Mouse (Mus musculus) stomach, embryonic 14.5 days (tissue): ENCODE results near the gene Polr3e. TPM values are rescaled to one million over a fixed set of nuclear protein-coding genes. Genes with fewer than 3 reads are reported as not detected.
"Not testable (repeated sequence)": the region's sequence is repeated elsewhere in the genome, so short reads cannot be mapped to it uniquely, and the experiment has no call there.

Source experiments
- ATAC-seq: fragments of 200-750 bp; cut with Nextera tagmentation; 2 replicates; pipeline ENCODE4 v1.8.0; 2017; ENCODE audit warnings: low read depth, moderate TSS enrichment; ENCODE audit not compliant: insufficient number of reproducible peaks, insufficient read depth, low FRiP score
- H3K27ac ChIP-seq: fragments of 300-500 bp; sonication (generic); 2 replicates; pipeline ENCODE4 v1.5.1; 2014; ENCODE audit warnings: mild to moderate bottlenecking, low read length, moderate library complexity, mixed read lengths
- H3K27me3 ChIP-seq: fragments of 300-500 bp; sonication (generic); 2 replicates; pipeline ENCODE4 v1.6.1; 2014; ENCODE audit warnings: low read length, control low read depth, mixed read lengths; ENCODE audit not compliant: control insufficient read depth, insufficient read depth
- H3K36me3 ChIP-seq: fragments of 300-500 bp; sonication (generic); 2 replicates; pipeline ENCODE4 v1.6.1; 2014; ENCODE audit warnings: mild to moderate bottlenecking, control low read depth, low read length, moderate library complexity, mixed read lengths; ENCODE audit not compliant: control insufficient read depth, insufficient read depth
- H3K4me1 ChIP-seq: fragments of 300-500 bp; sonication (generic); 2 replicates; pipeline ENCODE4 v1.6.1; 2014; ENCODE audit warnings: low read length, control low read depth, mixed read lengths; ENCODE audit not compliant: control insufficient read depth, insufficient read depth
- H3K4me2 ChIP-seq: fragments of 300-500 bp; sonication (generic); replicated peaks from 2 replicates; pipeline ENCODE4 v1.6.1; 2014; ENCODE audit warnings: low read depth, low read length, control low read depth
- H3K4me3 ChIP-seq: fragments of 300-500 bp; sonication (generic); 2 replicates; pipeline ENCODE4 v1.5.1; 2014; ENCODE audit warnings: low read depth, low read length, control low read depth
- H3K9ac ChIP-seq: fragments of 300-500 bp; sonication (generic); replicated peaks from 2 replicates; pipeline ENCODE4 v1.6.1; 2014; ENCODE audit warnings: low read depth, mild to moderate bottlenecking, control low read depth, low read length, moderate library complexity, mixed read lengths
- H3K9me3 ChIP-seq: fragments of 300-500 bp; sonication (generic); 2 replicates; pipeline ENCODE4 v1.6.1; 2016; ENCODE audit warnings: low read depth, low read length, control low read depth; ENCODE audit not compliant: control insufficient read depth
- WGBS: fragments of 180-500 bp; shearing (Covaris S2); extraction: QIAGEN DNeasy Blood & Tissue Kit; methylation state at CpG from one replicate; pipeline ENCODE4 v1.1.7; 2014; 5-methylcytosine and 5-hydroxymethylcytosine counted together
- polyA plus RNA-seq: library from polyadenylated mRNA; unstranded; fragments of >200 nt; fragmentation: Nextera tagmentation; extraction: Ambion mirVana; gene quantifications from 2 replicates; pipeline ENCODE4 v1.2.1, GENCODE M21; 2014

The Polr3e gene
- polyA plus RNA-seq, 1 experiment from 2014 or later: 26.3 TPM

GRCm38 (mm10) chr7:120943936-120944509 is 26.5 kb downstream of the Polr3e start:
- Histone ChIP-seq H3K9me3 (no peaks in the 10 kb centered on the region), H3K27me3 (no peaks in the 10 kb centered on the region), H3K4me3 (no peak overlapping the region), H3K36me3 (peaks cover 65% of the 10 kb centered on the region), H3K9ac (no peak overlapping the region), H3K4me2 (no peak overlapping the region), H3K27ac (no peak overlapping the region), H3K4me1 (no peaks in the 10 kb centered on the region)
- ATAC-seq: no peak
- 72% methylated on average over 7 of the region's 8 CpGs for WGBS

DNA sequence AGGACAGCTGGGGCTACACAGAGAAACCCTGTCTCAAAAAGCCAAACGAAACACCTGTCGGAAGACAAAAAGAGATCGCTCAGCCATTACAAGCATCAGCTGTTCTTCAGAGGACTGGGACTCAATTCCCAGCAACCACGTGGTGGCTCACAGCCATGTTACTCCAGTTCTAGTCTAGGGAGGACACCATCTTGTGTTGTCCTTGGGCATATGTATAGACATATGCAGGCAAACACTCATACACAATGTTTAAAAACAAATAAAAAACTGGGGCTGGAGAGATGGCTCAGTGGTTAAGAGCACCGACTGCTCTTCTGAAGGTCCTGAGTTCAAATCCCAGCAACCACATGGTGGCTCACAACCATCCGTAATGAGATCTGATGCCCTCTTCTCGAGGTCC is 36.0 kb downstream of the Polr3e start:
- H3K36me3 ChIP-seq: peaks cover 12% of the 10 kb centered on the region; the same call in 1 of the 2 replicates
- H3K4me2 ChIP-seq, H3K27ac ChIP-seq, H3K9ac ChIP-seq, H3K4me1 ChIP-seq, H3K9me3 ChIP-seq, H3K27me3 ChIP-seq, ATAC-seq, H3K4me3 ChIP-seq: not testable (repeated sequence)
- 79% methylated on average over 7 of the region's 7 CpGs for WGBS

DNA sequence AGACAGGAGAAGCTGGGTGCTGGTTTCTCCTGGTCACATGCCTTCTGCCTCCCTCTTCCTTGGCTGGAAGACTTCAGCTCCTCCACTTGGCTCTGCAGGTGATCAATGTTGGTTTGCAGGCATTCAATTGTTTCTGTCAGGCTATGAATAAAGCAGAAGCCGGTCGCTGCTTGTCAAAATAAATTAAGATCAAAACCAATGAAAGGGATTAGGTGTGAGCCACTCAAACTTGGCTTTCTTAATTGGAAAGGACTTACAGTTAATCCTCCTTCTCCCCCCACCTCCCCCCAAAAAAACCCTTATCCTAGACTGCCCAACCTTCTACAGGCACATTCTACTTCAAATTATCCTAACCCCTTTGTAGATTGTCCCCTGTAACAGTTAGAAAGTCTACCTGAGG is 42.6 kb downstream of the Polr3e start:
- Histone ChIP-seq H3K4me1 (no peaks in the 10 kb centered on the region), H3K4me2 (no peak overlapping the region), H3K9ac (no peak overlapping the region), H3K4me3 (no peak overlapping the region), H3K27ac (no peak overlapping the region), H3K27me3 (no peaks in the 10 kb centered on the region), H3K36me3 (peaks cover 27% of the 10 kb centered on the region; the same call in 1 of the 2 replicates), H3K9me3 (no peaks in the 10 kb centered on the region)
- ATAC-seq: no peak
- WGBS: 83% methylated on average over 2 of the region's 2 CpGs

GRCm38 (mm10) chr7:120960601-120961000 is 43.1 kb downstream of the Polr3e start:
- H3K9me3 ChIP-seq: no peaks in the 10 kb centered on the region
- H3K4me2 ChIP-seq: no peak overlapping the region
- no peak overlapping the region for H3K4me3 ChIP-seq
- H3K4me1 ChIP-seq: no peaks in the 10 kb centered on the region
- H3K27me3 ChIP-seq: no peaks in the 10 kb centered on the region
- ATAC-seq: no peak
- H3K27ac ChIP-seq: no peak overlapping the region
- peaks cover 27% of the 10 kb centered on the region; the same call in 1 of the 2 replicates for H3K36me3 ChIP-seq
- WGBS: 84% methylated on average over 6 of the region's 6 CpGs
- H3K9ac ChIP-seq: no peak overlapping the region

GRCm38 (mm10) chr7:120961893-120962292 is 44.3 kb downstream of the Polr3e start:
- H3K4me2 ChIP-seq: no peak overlapping the region
- no peak overlapping the region for H3K4me3 ChIP-seq
- H3K27ac ChIP-seq: no peak overlapping the region
- H3K9me3 ChIP-seq: no peaks in the 10 kb centered on the region
- no peaks in the 10 kb centered on the region for H3K4me1 ChIP-seq
- H3K9ac ChIP-seq: no peak overlapping the region
- no peaks in the 10 kb centered on the region for H3K27me3 ChIP-seq
- H3K36me3 ChIP-seq: peaks cover 27% of the 10 kb centered on the region; the same call in 1 of the 2 replicates
- WGBS: 59% methylated on average over 3 of the region's 3 CpGs
- no peak for ATAC-seq

- Histone ChIP-seq H3K4me2 (no peak overlapping the region), H3K27me3 (no peaks in the 10 kb centered on the region), H3K9ac (no peak overlapping the region), H3K4me3 (no peak overlapping the region), H3K4me1 (no peaks in the 10 kb centered on the region), H3K36me3 (peaks cover 23% of the 10 kb centered on the region), H3K27ac (no peak overlapping the region), H3K9me3 (no peaks in the 10 kb centered on the region)
- ATAC-seq: no peak
- WGBS: 73% methylated on average over 5 of the region's 5 CpGs
Observed at GRCm38 (mm10) chr7:120963126-120963525, 45.6 kb downstream of the Polr3e start.

GRCm38 (mm10) chr7:120969221-120969620 is 51.7 kb downstream of the Polr3e start:
- H3K9me3 ChIP-seq: no peaks in the 10 kb centered on the region
- no peak overlapping the region for H3K4me2 ChIP-seq
- H3K27ac ChIP-seq: no peak overlapping the region
- H3K27me3 ChIP-seq: no peaks in the 10 kb centered on the region
- H3K4me1 ChIP-seq: peaks cover 14% of the 10 kb centered on the region
- H3K36me3 ChIP-seq: peaks cover 6% of the 10 kb centered on the region; the same call in 1 of the 2 replicates
- H3K4me3 ChIP-seq: no peak overlapping the region
- no peak overlapping the region for H3K9ac ChIP-seq
- WGBS: 62% methylated on average over 7 of the region's 7 CpGs
- ATAC-seq: no peak

- Histone ChIP-seq H3K36me3 (peaks cover 6% of the 10 kb centered on the region; the same call in 1 of the 2 replicates), H3K27me3 (no peaks in the 10 kb centered on the region), H3K9ac (no peak overlapping the region), H3K9me3 (no peaks in the 10 kb centered on the region), H3K27ac (no peak overlapping the region), H3K4me3 (no peak overlapping the region), H3K4me1 (peaks cover 17% of the 10 kb centered on the region), H3K4me2 (no peak overlapping the region)
- no peak for ATAC-seq
- WGBS: 76% methylated on average over 5 of the region's 5 CpGs
Observed at GRCm38 (mm10) chr7:120970112-120970511, 52.6 kb downstream of the Polr3e start.

GRCm38 (mm10) chr7:120972471-120972870 is 54.9 kb downstream of the Polr3e start:
- 82% methylated on average over 2 of the region's 2 CpGs for whole genome bisulfite sequencing
- not testable (repeated sequence) for H3K27me3 ChIP-seq

More at GRCm38 (mm10) chr7:120972471-120972870, 54.9 kb downstream of the Polr3e start:
- H3K9ac ChIP-seq, ATAC-seq, H3K4me3 ChIP-seq, H3K9me3 ChIP-seq, H3K36me3 ChIP-seq, H3K27ac ChIP-seq, H3K4me2 ChIP-seq: not testable (repeated sequence)
- H3K4me1 ChIP-seq: peaks cover 23% of the 10 kb centered on the region
